Mouse (Mus musculus) ovary, adult 18-20 months (tissue): Measurements from ENCODE around the gene Ppfibp2.

Experiments
- DNase-seq: peaks from one replicate; pipeline ENCODE4 v3.0.0; 2022; ENCODE audit warnings: low spot score, mixed read lengths

The Ppfibp2 gene

GRCm38 (mm10) chr7:107757308-107758151 is 162.5 kb downstream of the Ppfibp2 start, which contains the start of gene Cyb5r2:
Gene Cyb5r2, minus strand, starts transcription at chr7:107758032.
- no peak for DNase-seq

DNA sequence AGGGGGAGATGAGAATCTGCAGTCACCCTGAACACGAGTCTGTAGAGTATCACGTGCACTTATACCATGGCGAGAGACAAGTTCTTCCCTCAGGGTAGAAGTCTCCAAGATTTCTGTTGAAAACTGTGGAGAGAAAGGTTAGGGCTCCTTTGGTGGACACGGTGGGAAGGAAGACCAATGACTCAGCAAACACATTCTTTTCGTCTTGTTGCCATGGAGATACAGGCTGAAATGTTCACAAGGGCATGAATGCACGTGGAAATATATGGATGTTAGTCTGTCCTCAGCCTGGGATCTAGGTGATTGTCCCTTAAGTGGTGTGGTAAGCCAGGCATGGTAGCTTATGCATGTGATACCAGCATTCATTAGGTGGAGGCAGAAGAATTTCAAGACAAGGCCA is 175.8 kb downstream of the Ppfibp2 start:
- no peak for DNase-seq

GRCm38 (mm10) chr7:107778216-107778615 is 183.2 kb downstream of the Ppfibp2 start:
- no peak for DNase-seq

DNA sequence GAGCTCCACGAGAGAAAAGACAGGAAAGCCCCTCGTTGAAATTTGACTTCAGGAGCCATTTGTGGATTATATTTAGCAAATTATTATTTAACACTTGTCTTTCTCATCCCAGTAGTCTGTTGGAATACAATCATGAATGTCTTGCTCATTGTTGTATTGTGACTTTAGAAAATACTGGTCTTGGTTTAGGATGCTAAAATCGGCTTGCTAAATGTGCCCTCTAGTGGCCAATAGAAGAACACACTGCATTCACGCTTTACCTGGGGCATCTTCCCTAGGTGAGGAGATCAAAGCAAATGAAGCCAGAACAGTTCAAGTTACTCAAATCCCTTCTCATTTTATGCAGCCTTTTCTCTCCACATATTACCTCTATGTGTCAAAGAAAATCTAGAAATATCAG is 184.6 kb downstream of the Ppfibp2 start:
- no peak for DNase-seq

DNA sequence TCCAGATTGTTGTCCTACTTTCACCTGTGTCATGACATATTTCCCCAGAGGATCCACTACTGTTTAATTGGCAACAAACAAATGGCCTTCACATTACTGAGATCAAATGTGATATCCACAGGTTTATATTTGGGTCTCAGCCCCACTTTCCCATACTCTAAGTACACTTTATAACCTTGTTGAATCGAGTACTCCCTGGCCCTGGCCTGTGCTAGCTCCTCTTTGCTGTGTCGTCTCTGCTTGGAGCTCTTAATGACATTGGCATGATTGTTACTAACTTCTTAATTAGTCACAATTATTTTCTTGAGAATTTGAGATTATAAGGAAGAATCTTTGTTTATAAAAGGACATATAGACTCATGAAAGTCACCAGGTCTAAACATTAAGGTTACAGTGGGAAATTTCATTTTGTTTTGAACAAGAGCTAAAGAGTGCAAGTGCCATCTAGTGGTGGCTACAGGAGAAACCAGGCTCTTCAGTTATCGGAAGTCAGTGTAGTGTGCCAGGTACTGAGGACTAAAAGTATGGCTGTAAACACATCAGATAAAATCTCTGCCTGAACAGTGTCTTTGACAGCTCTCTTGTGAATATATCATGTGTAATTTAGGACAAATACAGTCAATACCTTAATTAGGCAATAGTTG is 193.1 kb downstream of the Ppfibp2 start:
- DNase-seq, result no peak

GRCm38 (mm10) chr7:107796500-107796899 is 201.5 kb downstream of the Ppfibp2 start:
- no peak for DNase-seq
